Mouse (Mus musculus): ENCODE data around the gene Capza1. TPM values are rescaled to one million over a fixed set of nuclear protein-coding genes. Genes with fewer than 3 reads are reported as not detected.

The Capza1 gene
- 192 and 219 TPM in 2 replicates for polyA plus RNA-seq (2014; fragmentation: Nextera tagmentation; extraction: Ambion mirVana)

GRCm38 (mm10) chr3:104863786-104864650 is at the start of gene Capza1, which contains the start of gene St7l:
TSS of gene Capza1 (minus strand) at chr3:104864505.
TSS of gene St7l (plus strand) at chr3:104864005.
- peaks cover 8% of the 10 kb centered on the region; the same call in 1 of the 2 replicates for H3K36me3 ChIP-seq (ENCODE audit: control insufficient read depth, insufficient read depth, low read length)
- DNase-seq (ENCODE audit: low spot score) = peak; percentile 96
- peak within 1 kb of the TSS; percentile 78 for H3K9ac ChIP-seq (ENCODE audit: low read depth, low read length)
- under 1% methylated on average over 43 of the region's 43 CpGs for WGBS
- H3K27ac ChIP-seq (replicated peaks; ENCODE audit: low read depth, low read length) = peak within 1 kb of the TSS; percentile 98
- ATAC-seq (ENCODE audit: low read depth) = peak; percentile 98
- H3K27me3 ChIP-seq (replicated peaks; ENCODE audit: control insufficient read depth, insufficient read depth, low read length) = no peaks in the 10 kb centered on the region
- no peaks in the 10 kb centered on the region for H3K9me3 ChIP-seq (ENCODE audit: control insufficient read depth, low read length)
- H3K4me3 ChIP-seq (ENCODE audit: low read depth, low read length) = peak within 1 kb of the TSS; percentile 93
- H3K4me2 ChIP-seq (ENCODE audit: low read depth, low read length) = peak within 1 kb of the TSS; percentile 60
- H3K4me1 ChIP-seq (ENCODE audit: control insufficient read depth, insufficient read depth, low read length) = peaks cover 21% of the 10 kb centered on the region; the same call in 1 of the 2 replicates

DNA sequence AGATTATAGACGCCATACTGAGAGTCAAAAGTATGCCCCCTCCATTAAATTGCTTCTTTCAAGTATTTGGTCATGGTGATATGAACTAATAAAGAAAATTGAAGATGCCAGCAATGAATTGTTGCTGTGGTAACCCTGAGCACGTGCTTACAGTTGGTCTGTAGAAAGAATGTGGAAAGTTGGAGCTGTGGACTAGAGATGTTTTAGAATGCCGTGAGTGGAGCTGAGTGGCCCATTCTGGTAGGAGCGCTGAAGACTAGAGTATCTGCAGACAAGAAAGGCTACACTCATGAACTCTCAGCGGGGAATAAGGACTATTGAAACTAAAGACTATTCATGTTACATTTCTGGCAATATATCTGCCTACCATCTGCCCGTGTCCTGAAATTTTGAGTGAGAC is 44.9 kb upstream of the Capza1 start:
- Histone ChIP-seq H3K4me2 (ENCODE audit: low read depth, low read length) (no peak overlapping the region), H3K36me3 (ENCODE audit: control insufficient read depth, insufficient read depth, low read length) (peaks cover 22% of the 10 kb centered on the region), H3K9ac (ENCODE audit: low read depth, low read length) (no peak overlapping the region), H3K4me3 (ENCODE audit: low read depth, low read length) (no peak overlapping the region), H3K27ac (replicated peaks; ENCODE audit: low read depth, low read length) (no peak overlapping the region), H3K4me1 (ENCODE audit: control insufficient read depth, insufficient read depth, low read length) (no peaks in the 10 kb centered on the region), H3K9me3 (ENCODE audit: control insufficient read depth, low read length) (no peaks in the 10 kb centered on the region), H3K27me3 (replicated peaks; ENCODE audit: control insufficient read depth, insufficient read depth, low read length) (no peaks in the 10 kb centered on the region)
- ATAC-seq (ENCODE audit: low read depth) = no peak
- WGBS = 84% methylated on average over 6 of the region's 6 CpGs
- no peak for DNase-seq (ENCODE audit: low spot score)

DNA sequence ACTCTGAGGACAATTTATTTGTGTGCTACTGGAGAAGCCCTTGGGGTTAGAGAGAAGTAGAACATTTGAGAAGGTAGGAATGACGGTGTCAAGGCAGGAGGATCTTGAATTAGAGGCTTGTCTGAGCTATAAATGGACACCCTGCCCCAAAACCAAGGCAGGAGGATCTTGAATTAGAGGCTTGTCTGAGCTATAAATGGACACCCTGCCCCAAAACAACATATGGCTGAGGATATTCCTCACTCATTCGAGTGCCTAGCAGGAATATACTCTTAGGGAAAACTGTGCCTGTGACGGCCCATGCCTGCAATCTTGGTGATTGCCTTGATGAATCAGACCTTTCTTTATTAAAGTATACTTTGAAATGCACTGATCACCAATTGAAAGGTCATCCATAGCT is 41.7 kb upstream of the Capza1 start:
- Histone ChIP-seq H3K9me3 (ENCODE audit: control insufficient read depth, low read length) (no peaks in the 10 kb centered on the region), H3K36me3 (ENCODE audit: control insufficient read depth, insufficient read depth, low read length) (peaks cover 32% of the 10 kb centered on the region), H3K4me1 (ENCODE audit: control insufficient read depth, insufficient read depth, low read length) (no peaks in the 10 kb centered on the region), H3K4me2 (ENCODE audit: low read depth, low read length) (no peak overlapping the region), H3K27ac (replicated peaks; ENCODE audit: low read depth, low read length) (no peak overlapping the region), H3K4me3 (ENCODE audit: low read depth, low read length) (no peak overlapping the region), H3K27me3 (replicated peaks; ENCODE audit: control insufficient read depth, insufficient read depth, low read length) (no peaks in the 10 kb centered on the region), H3K9ac (ENCODE audit: low read depth, low read length) (no peak overlapping the region)
- DNase-seq (ENCODE audit: low spot score) = no peak
- no peak for ATAC-seq (ENCODE audit: low read depth)
- 73% methylated on average over 3 of the region's 3 CpGs for WGBS

DNA sequence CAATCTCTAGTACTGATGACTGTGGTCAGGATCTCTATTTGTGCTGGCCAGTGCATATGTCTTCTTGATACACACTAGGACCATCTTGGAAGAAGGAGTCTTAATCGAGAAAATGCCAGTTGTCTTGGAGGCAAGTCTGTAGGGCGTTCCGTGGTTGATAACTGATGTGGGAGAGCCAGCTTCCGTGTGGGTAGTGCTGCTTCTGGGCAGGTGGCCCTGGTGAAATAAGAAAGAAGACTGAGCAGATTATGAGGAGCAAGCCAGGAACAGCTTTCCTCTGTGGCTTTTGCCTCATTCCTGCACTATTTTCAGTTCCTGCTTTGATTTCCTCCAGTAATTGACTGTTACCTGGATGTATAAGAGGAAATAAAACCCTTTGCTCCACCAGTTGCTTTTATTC is 41.1 kb upstream of the Capza1 start:
- H3K27ac ChIP-seq (replicated peaks; ENCODE audit: low read depth, low read length) = no peak overlapping the region
- no peak overlapping the region for H3K9ac ChIP-seq (ENCODE audit: low read depth, low read length)
- WGBS = 93% methylated on average over 4 of the region's 4 CpGs
- no peak overlapping the region for H3K4me2 ChIP-seq (ENCODE audit: low read depth, low read length)
- DNase-seq (ENCODE audit: low spot score) (no peak), ATAC-seq (ENCODE audit: low read depth) (no peak)
- no peak overlapping the region for H3K4me3 ChIP-seq (ENCODE audit: low read depth, low read length)
- no peaks in the 10 kb centered on the region for H3K4me1 ChIP-seq (ENCODE audit: control insufficient read depth, insufficient read depth, low read length)
- H3K36me3 ChIP-seq (ENCODE audit: control insufficient read depth, insufficient read depth, low read length) = peaks cover 32% of the 10 kb centered on the region
- no peaks in the 10 kb centered on the region for H3K27me3 ChIP-seq (replicated peaks; ENCODE audit: control insufficient read depth, insufficient read depth, low read length)
- no peaks in the 10 kb centered on the region for H3K9me3 ChIP-seq (ENCODE audit: control insufficient read depth, low read length)

GRCm38 (mm10) chr3:104901154-104901553 is 36.8 kb upstream of the Capza1 start:
- Histone ChIP-seq H3K9ac (ENCODE audit: low read depth, low read length) (no peak overlapping the region), H3K9me3 (ENCODE audit: control insufficient read depth, low read length) (no peaks in the 10 kb centered on the region), H3K4me3 (ENCODE audit: low read depth, low read length) (no peak overlapping the region), H3K27me3 (replicated peaks; ENCODE audit: control insufficient read depth, insufficient read depth, low read length) (no peaks in the 10 kb centered on the region), H3K4me2 (ENCODE audit: low read depth, low read length) (no peak overlapping the region), H3K36me3 (ENCODE audit: control insufficient read depth, insufficient read depth, low read length) (peaks cover 57% of the 10 kb centered on the region), H3K27ac (replicated peaks; ENCODE audit: low read depth, low read length) (no peak overlapping the region), H3K4me1 (ENCODE audit: control insufficient read depth, insufficient read depth, low read length) (no peaks in the 10 kb centered on the region)
- ATAC-seq (ENCODE audit: low read depth) (no peak), DNase-seq (ENCODE audit: low spot score) (no peak)
- WGBS = 92% methylated on average over 4 of the region's 4 CpGs

- ATAC-seq (ENCODE audit: low read depth) (no peak), DNase-seq (ENCODE audit: low spot score) (no peak)
- H3K27me3 ChIP-seq (replicated peaks; ENCODE audit: control insufficient read depth, insufficient read depth, low read length) = no peaks in the 10 kb centered on the region
- H3K4me1 ChIP-seq (ENCODE audit: control insufficient read depth, insufficient read depth, low read length) = no peaks in the 10 kb centered on the region
- no peak overlapping the region for H3K9ac ChIP-seq (ENCODE audit: low read depth, low read length)
- H3K4me3 ChIP-seq (ENCODE audit: low read depth, low read length) = no peak overlapping the region
- H3K27ac ChIP-seq (replicated peaks; ENCODE audit: low read depth, low read length) = no peak overlapping the region
- H3K4me2 ChIP-seq (ENCODE audit: low read depth, low read length) = no peak overlapping the region
- H3K9me3 ChIP-seq (ENCODE audit: control insufficient read depth, low read length) = no peaks in the 10 kb centered on the region
- WGBS = 76% methylated on average over 3 of the region's 3 CpGs
- peaks cover 72% of the 10 kb centered on the region for H3K36me3 ChIP-seq (ENCODE audit: control insufficient read depth, insufficient read depth, low read length)
Observed at GRCm38 (mm10) chr3:104896141-104896540, 31.8 kb upstream of the Capza1 start.

GRCm38 (mm10) chr3:104888585-104888984 is 24.3 kb upstream of the Capza1 start:
- 89% methylated on average over 3 of the region's 3 CpGs for WGBS
- peaks cover 4% of the 10 kb centered on the region; the same call in 1 of the 2 replicates for H3K9me3 ChIP-seq (ENCODE audit: control insufficient read depth, low read length)
- H3K27me3 ChIP-seq (replicated peaks; ENCODE audit: control insufficient read depth, insufficient read depth, low read length) = no peaks in the 10 kb centered on the region
- no peak overlapping the region for H3K4me3 ChIP-seq (ENCODE audit: low read depth, low read length)
- H3K4me1 ChIP-seq (ENCODE audit: control insufficient read depth, insufficient read depth, low read length) = no peaks in the 10 kb centered on the region
- no peak for DNase-seq (ENCODE audit: low spot score)
- peaks cover 64% of the 10 kb centered on the region for H3K36me3 ChIP-seq (ENCODE audit: control insufficient read depth, insufficient read depth, low read length)
- no peak overlapping the region for H3K27ac ChIP-seq (replicated peaks; ENCODE audit: low read depth, low read length)
- ATAC-seq (ENCODE audit: low read depth) = no peak
- H3K9ac ChIP-seq (ENCODE audit: low read depth, low read length) = no peak overlapping the region
- no peak overlapping the region for H3K4me2 ChIP-seq (ENCODE audit: low read depth, low read length)

DNA sequence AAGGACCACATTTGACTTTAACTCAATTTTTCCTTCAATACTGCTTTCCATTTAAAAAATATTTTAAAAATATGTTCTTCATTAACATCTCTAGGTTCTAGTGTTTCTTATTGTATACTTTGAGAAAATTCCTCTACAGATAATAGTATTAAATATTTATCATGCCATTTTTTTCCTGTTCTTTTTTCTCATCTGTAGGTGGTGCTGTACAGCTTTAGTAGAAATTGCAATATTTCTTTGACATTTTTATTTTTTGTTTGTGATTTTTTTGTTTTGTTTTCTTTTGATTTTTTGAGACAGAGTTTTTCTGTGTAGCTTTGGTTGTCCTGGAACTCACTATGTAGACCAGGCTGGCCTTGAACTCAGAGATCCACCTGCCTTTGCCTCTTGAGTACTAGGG is 5.3 kb upstream of the Capza1 start:
- no peak for DNase-seq (ENCODE audit: low spot score)
- H3K36me3 ChIP-seq (ENCODE audit: control insufficient read depth, insufficient read depth, low read length) = peaks cover 59% of the 10 kb centered on the region

More for the DNA sequence above, 5.3 kb upstream of the Capza1 start:
- H3K9ac ChIP-seq (ENCODE audit: low read depth, low read length) = no peak overlapping the region
- no peak overlapping the region for H3K27ac ChIP-seq (replicated peaks; ENCODE audit: low read depth, low read length)
- H3K4me2 ChIP-seq (ENCODE audit: low read depth, low read length) = no peak overlapping the region
- no peaks in the 10 kb centered on the region for H3K9me3 ChIP-seq (ENCODE audit: control insufficient read depth, low read length)
- H3K4me3 ChIP-seq (ENCODE audit: low read depth, low read length) = no peak overlapping the region
- ATAC-seq (ENCODE audit: low read depth) = no peak
- peaks cover 9% of the 10 kb centered on the region; the same call in 1 of the 2 replicates for H3K4me1 ChIP-seq (ENCODE audit: control insufficient read depth, insufficient read depth, low read length)
- H3K27me3 ChIP-seq (replicated peaks; ENCODE audit: control insufficient read depth, insufficient read depth, low read length) = no peaks in the 10 kb centered on the region
